Mouse (Mus musculus) right cerebral cortex, postnatal 36 days (tissue): ENCODE data around the gene Nectin2.

ENCODE experiments used
- DNase-seq, 2 experiments: peaks; one replicate each; pipeline ENCODE4 v3.0.0; 2022; ENCODE audit warnings: low spot score in 2 of 2, mixed read lengths in 1 of 2

The Nectin2 gene

DNA sequence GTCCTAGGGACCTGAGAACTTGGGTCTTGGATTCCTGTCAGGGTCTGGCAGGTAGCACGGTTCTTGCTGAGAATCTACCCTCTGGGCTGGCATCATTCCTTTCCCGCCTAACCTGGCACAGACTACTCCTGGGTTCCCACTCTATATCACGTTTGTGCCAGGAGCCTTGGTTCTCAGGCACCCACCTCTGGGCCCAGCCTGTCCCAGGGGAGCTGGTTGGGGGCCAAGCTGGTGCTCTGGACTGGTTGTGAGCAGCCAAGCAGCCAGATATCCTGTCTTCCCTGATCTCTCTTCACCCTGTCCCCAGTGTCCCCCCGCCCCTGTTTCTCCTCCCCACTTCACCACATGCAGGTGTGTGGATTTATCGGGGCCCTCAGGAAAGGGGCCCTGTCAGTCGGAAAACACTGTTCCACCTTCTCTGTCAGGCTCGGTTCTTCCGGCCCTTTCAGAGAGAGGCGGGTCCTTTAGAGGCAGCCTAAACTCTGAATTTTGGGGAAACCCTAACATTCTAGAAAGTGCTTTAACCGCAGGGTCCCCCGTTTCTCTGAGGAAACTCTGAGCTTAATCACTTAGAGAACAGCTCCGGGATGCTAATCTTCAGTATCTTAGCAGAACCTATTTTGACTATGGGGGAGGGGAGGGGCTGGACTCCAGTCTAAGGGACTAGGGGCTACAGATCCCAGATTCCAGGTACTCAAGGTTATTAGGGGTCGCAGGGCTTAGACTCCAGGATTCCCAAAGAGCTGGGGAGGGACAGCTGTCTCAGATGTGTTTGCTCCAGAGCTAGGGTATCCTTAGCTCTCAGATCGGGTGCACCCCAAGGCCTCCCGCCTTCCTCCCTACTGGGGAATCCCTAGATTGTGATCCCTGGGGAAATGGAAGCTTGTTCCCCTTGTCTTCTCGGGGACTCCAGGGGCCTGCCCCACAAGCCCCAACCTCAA lies 19.4 kb upstream of the Nectin2 start:
- no peak for DNase-seq

DNA sequence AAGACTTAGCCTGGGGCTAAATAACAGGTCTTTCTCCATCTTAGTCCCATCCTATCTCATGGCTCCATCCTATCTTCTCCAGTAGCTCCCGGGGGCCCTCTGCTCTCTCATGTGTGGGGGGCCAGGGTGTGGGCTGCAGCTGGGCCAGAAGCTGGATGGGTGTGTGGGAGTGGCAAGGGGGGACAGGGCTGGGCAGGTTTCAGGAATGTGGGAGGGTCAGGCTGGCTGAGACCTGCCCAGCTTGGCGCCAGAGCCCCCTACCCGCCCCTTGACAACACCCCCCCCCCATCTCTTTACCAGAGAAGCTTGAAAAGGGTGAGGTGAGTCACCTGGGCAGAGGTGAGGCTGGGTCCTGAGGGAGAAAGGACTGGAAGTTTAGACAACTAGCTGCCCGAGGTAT lies 18.7 kb upstream of the Nectin2 start:
- DNase-seq = no peak

GRCm38 (mm10) chr7:19768251-19768650 lies 18.0 kb upstream of the Nectin2 start:
- DNase-seq = no peak

DNA sequence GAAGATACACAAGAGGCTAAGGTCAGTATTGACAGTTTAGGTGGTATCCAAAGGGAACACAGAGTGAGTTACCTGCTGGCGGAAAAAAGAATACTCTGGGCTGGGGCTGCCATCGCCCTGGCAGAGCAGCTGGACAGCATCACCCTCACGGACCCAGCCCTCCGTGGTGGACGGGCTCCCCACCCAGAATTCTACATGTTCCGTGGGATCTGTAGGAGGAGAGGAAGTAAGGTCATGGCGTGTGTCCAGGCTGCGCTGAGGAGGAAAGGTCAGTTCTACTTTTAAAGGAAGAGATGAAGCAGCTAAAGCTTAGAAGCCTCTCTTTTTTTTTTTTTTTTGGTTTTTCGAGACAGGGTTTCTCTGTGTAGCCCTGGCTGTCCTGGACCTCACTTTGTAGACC lies 14.3 kb upstream of the Nectin2 start:
- DNase-seq = no peak

- no peak for DNase-seq
These were observed 13.7 kb upstream of the Nectin2 start for GRCm38 (mm10) chr7:19763829-19764477.

DNA sequence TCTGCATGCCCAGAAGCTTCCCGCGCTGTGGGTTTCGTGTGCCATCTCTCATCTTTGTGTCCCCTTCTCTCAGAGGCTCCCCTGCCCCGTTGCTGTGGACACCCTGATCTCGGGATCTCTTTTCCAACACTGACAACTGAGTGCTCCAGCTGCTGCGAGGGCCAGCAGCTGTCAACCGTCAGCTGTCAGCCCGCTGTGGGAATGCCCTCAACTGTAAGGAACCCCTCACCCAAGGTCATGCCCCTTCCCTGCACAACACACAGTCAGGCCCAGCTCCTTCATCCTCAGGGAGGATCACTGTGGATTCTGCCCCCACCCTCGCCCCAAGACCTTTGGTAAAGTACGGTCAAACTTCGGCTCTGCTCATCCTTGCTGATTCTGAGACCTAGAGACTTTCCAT lies 12.0 kb upstream of the Nectin2 start:
- DNase-seq = no peak

GRCm38 (mm10) chr7:19760021-19760420 lies 9.7 kb upstream of the Nectin2 start:
- DNase-seq = no peak

GRCm38 (mm10) chr7:19758623-19759022 lies 8.3 kb upstream of the Nectin2 start:
- DNase-seq = no peak

GRCm38 (mm10) chr7:19755851-19756786 lies 5.8 kb upstream of the Nectin2 start:
- no peak for DNase-seq

GRCm38 (mm10) chr7:19755008-19755407 lies 4.7 kb upstream of the Nectin2 start:
- DNase-seq = no peak

DNA sequence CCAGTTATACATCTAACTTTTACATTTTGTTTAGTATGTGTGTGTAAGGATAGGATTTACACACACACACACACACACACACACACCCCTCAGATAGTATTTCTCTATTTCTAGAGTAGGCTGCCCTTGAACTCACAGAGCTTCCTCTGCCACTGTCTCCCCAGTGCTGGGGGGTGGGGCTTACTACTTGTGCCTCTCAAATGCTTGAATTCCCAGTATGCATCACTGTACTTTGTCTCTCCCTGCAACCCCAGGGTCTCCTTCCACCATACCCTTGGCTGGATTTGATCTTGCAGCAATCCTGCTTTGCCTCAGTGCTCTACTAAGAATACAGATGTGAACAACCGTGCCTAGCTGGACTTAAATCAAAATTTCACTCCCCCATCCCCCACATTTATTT lies 3.8 kb upstream of the Nectin2 start:
- no peak for DNase-seq

GRCm38 (mm10) chr7:19753587-19753986 lies 3.3 kb upstream of the Nectin2 start:
- DNase-seq = no peak

DNA sequence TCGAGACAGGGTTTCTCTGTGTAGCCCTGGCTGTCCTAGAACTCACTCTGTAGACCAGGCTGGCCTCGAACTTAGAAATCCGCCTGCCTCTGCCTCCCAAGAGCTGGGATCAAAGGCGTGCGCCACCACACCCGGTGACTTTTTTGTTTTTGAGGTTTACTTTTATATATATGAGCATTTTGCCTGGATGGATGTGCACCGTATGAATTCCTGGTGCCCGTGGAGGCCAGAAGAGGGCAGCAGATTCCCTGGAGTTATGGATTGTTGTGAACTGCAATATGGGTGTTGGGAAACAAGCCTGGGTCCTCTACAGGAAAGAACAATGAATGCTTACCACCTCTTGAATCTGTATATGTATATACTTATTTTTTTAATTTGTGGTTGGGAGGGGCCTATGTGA lies 2.4 kb upstream of the Nectin2 start:
- DNase-seq = no peak

DNA sequence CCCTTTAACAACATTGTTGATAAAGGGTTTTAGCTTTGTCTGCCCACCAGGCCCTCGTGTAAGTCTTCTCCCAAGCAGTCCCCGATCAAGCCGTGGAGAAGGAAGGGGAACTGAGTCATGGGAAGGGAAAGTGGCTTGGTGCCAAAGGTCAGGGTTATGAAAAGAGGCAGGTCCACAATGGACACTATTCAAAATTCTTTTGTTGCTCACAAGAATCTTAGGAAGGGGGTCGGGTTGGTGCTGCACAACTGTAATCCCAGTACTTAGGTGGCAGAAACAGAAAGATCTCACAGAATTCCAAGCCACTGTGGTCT lies 744 bp upstream of the Nectin2 start:
- no peak for DNase-seq

DNA sequence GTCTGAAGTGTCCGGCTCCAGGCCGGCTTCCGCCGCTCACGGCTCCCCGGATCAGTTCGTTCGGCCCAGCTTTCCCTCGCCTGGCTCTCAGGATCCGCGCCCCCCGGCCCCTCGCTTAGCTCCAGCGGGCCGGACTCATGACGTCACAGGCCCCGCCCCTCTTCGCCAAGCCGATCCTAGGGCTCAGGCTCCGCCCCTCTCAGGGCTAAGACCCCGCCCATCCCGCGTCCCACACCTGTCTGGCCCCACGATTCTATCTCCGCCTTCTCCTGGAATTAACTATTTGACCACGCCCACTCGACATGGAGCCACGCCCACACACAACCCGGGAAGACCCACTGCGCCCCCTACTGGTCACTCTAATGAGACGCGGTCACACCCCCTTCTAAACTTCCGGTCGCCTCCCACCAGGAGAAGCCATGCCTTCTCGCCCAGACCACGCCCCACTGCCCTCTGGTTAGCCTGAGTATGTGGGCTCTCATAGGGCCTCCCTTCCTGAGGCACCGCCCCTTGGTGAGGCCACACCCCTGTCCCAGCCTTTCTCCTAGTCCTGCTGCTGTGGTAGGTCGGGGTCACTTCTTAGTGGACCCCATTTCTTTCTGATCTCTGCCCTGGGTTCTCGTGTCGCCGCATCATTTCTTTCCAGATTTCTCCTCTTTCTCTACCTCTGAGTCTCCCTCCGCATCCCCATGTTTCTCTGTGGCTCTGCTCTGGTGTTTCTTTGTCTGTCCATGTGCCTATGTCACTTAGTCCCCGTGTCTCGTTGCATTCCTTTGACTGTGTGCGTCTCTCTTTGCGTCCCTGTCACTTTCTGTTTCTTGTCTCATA lies 680 bp downstream of the Nectin2 start:
- DNase-seq = peak; percentile 85 to 89

DNA sequence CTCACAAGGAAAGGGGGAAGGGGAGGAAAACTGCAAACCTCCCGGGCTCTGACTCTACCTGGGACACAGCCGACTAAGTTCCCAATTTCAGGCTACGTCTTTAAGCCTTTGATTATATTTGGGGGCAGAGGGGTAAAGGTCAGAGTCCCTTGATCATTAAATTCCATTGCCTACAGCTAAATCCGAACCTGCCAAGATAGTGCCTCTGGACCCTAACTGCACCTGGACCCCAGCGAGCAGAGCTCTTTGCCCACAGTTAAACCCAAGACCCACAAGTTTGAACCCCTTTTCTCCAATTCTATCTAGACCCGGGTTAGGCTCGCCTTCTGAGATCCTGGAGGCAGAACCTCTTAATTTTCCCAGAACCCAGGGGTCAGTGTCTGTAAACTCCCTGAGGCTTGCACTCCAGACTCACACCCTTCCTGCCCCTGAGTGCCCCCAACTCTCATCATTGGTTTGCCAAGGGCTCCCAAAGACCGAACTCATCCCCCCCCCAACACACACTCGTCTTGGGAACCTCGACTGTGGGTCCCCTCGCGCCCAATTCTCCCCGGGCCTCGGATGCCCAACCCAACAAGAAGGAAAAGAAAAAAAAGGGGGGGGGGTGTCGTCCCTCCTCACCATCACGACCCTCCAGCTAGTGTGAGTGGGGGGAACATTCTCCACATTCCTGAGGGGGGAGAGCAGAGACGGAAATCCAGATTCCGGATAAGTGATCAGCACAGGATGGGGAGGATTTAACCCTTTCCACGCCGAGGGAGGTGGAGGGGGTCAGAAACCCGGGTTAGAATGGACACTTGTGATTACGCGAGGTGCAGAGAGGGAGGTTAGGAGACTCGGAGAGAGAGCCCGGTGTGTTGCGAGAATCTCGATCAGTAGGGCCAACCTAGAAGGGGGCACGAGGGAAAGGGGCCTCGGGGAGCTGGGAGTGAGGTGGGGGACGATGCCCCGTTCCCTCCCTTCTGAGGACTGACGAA lies 1.8 kb downstream of the Nectin2 start:
- DNase-seq = no peak

DNA sequence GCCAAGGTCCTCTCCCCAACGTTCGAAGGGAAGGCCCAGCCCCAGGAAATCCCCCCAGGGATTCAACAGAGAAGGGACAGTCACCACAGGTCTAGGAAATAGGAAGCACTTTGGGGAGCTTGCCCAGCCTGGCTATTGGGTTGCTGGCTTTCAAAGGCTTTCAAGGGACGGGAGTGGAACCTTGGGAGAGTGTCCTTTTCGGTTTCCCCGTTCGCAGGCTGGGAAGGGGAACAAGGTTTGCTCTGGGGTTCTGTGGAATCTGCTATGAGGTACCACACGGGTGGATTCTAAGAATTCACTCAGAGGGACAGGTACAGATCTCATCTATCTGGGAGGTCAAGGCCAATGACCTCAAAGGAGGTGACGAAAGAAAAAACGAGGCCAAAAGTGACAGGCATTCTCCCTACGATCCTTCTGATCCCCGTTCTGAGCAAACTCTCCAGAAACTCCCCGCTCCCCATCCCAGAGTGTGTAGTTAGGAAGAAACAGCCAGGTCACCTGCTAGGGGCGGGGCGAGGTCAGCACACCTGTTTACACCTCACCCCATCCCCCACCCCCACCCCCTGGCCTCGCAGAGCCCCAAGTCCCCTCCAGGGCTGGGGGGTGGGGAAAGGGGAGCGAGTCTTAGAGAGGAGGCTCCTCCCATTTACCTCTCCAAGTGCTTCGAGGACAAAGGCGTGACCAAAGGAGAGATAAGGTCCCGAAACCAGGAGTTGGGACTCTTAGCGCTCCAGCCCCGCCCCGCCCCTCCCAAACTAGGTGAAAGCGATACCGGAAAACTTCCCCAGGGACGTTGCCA lies 2.7 kb downstream of the Nectin2 start:
- DNase-seq = no peak

GRCm38 (mm10) chr7:19746426-19747201 lies 3.7 kb downstream of the Nectin2 start:
- DNase-seq = no peak
